Mouse (Mus musculus) CD4-positive, CD25-positive, alpha-beta regulatory T cell, adult 2 months (primary cell): ENCODE measurements around the gene Slc6a12.

Experiments
- DNase-seq: peaks from one replicate; pipeline ENCODE4 v3.0.0-alpha.2; 2012; ENCODE audit warnings: low read depth, low spot score

Slc6a12 gene

GRCm38 (mm10) chr6:121343026-121343770 is at the start of gene Slc6a12:
TSS of gene Slc6a12 (plus strand) at chr6:121343076.
- no peak for DNase-seq

GRCm38 (mm10) chr6:121299317-121299716 is 43.6 kb upstream of the Slc6a12 start:
- DNase-seq = no peak

GRCm38 (mm10) chr6:121299954-121300353 is 42.9 kb upstream of the Slc6a12 start, which contains the start of gene Slc6a13:
TSS of gene Slc6a13 (plus strand) at chr6:121300227.
- no peak for DNase-seq

GRCm38 (mm10) chr6:121300504-121300903 is 42.4 kb upstream of the Slc6a12 start:
- no peak for DNase-seq

GRCm38 (mm10) chr6:121303466-121304220 is 39.2 kb upstream of the Slc6a12 start:
- DNase-seq = no peak

- DNase-seq = no peak
Measured at GRCm38 (mm10) chr6:121304630-121305029, 38.2 kb upstream of the Slc6a12 start.

GRCm38 (mm10) chr6:121305571-121305970 is 37.3 kb upstream of the Slc6a12 start:
- no peak for DNase-seq

- no peak for DNase-seq
Measured at GRCm38 (mm10) chr6:121310984-121311383, 31.9 kb upstream of the Slc6a12 start.

GRCm38 (mm10) chr6:121319099-121319498 is 23.8 kb upstream of the Slc6a12 start:
- peak; percentile 46 for DNase-seq

- DNase-seq = no peak
Measured at GRCm38 (mm10) chr6:121322381-121323110, 20.3 kb upstream of the Slc6a12 start.

GRCm38 (mm10) chr6:121325298-121325697 is 17.6 kb upstream of the Slc6a12 start:
- DNase-seq = no peak

- no peak for DNase-seq
Measured at GRCm38 (mm10) chr6:121325740-121326139, 17.1 kb upstream of the Slc6a12 start.

- no peak for DNase-seq
Measured at GRCm38 (mm10) chr6:121326486-121327069, 16.3 kb upstream of the Slc6a12 start.

- DNase-seq = no peak
Measured at GRCm38 (mm10) chr6:121328417-121328884, 14.4 kb upstream of the Slc6a12 start.

GRCm38 (mm10) chr6:121329848-121330508 is 12.9 kb upstream of the Slc6a12 start:
- DNase-seq = no peak

- no peak for DNase-seq
Measured at GRCm38 (mm10) chr6:121335841-121336240, 7.0 kb upstream of the Slc6a12 start.

- no peak for DNase-seq
Measured at GRCm38 (mm10) chr6:121336558-121336957, 6.3 kb upstream of the Slc6a12 start.

- DNase-seq = no peak
Measured at GRCm38 (mm10) chr6:121337229-121337628, 5.6 kb upstream of the Slc6a12 start.

GRCm38 (mm10) chr6:121337770-121338518 is 4.9 kb upstream of the Slc6a12 start:
- peak; percentile 85 for DNase-seq

- no peak for DNase-seq
Measured at GRCm38 (mm10) chr6:121338519-121338896, 4.4 kb upstream of the Slc6a12 start.
